Mouse (Mus musculus): Measurements from ENCODE around the gene Gng4.

- TF ChIP-seq CTCF (IDR thresholded peaks at IDR 0.05; ENCODE audit: low read depth) (no peak), EP300 (IDR thresholded peaks at IDR 0.05; ENCODE audit: low read depth) (no peak)
Measured at GRCm38 (mm10) chr13:13784420-13784936, 619 bp downstream of the Gng4 start.
